Mouse (Mus musculus) heart, postnatal 0 days (tissue): ENCODE measurements around the gene 5730480H06Rik.

ENCODE experiments used
- CTCF ChIP-seq: IDR thresholded peaks from 2 replicates; pipeline ENCODE4 v1.5.1; 2016; ENCODE audit warnings: antibody characterized with exemption, control low read depth, low read depth
- EP300 ChIP-seq: IDR thresholded peaks from 2 replicates; pipeline ENCODE4 v1.6.1; 2016; ENCODE audit warnings: antibody characterized with exemption, low read depth

DNA sequence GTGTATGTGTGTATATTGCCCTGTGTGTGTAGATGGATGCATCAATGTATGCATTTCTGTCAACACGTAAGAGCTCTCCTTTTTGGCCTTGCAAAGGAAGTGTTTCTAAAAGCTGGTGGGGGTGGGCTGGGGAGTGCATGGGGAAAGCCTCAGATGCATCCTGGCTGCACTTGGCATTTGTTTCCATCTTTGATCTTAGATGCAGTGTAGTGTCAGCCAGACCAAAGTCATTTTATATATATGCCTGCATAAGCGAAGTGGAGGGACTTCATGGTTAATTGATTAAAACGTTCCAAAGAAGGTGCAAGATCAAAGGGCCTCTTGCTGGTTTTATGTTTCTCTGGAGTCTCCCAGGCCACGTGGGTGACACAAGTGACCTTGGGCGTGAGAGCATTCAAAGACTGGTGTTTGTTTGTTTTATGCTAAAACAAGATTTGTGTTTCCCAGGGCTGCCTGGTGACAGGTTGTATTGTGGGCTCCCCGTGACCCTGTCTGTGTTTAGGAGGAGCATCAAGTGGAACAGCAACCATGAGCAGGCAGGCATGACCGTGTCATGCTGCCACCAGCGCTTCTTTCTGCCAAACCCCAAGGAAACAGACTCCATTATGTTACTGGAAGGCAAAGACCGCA, 6.2 kb downstream of the 5730480H06Rik start:
- no peak for TF ChIP-seq CTCF
- no peak for TF ChIP-seq EP300
